Comparison of ENCODE assay signal across 17 mouse cellular contexts in the genomic region with DNA sequence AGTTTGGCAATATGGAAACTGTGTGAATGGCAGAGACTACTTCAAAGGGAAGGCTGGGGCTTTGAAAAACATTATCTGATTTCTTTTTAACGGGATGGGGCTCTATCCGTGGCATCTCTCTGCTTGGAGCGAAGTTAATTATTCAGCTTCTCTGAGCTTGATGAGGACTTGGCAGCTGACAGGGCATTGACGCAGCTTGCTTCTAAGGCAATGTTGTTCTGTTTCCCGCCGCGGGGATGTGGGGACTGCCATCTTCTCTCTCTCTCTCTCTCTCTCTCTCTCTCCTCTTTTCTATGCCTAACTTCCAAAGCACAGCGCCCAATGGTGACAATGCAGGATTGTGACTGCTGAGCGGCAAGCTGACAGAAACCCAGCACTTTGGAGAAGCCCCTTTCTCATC.
DNase-seq lines count a peak whose midpoint lies in the region; ATAC-seq and TF ChIP-seq lines count a peak whose summit lies in the region.
"Had no signal": no experiment of that assay in that cellular context is flagged by ENCODE, and none has a peak within 500 bp of the region (broad histone marks: within the 10 kb centered on the region; RNA-seq: fewer than 3 reads in every experiment).

No protein-coding gene starts in this region.

- H3K27ac ChIP-seq in hindbrain, embryonic 10.5 days, result peak overlapping the region; percentile 41
- H3K27ac ChIP-seq in hindbrain, embryonic 12.5 days, result no peak overlapping the region; the same call in 1 of the 2 replicates
- 0 out of 2 replicates have a peak overlapping the region, but pooled peaks have one; percentile 29 for H3K27ac ChIP-seq in midbrain, embryonic 10.5 days (replicated peaks)
- no peak overlapping the region for H3K27ac ChIP-seq in midbrain, embryonic 11.5 days (ENCODE audit: low read depth, low read length)
- no peak overlapping the region for H3K27ac ChIP-seq in hindbrain, embryonic 16.5 days (ENCODE audit: low read depth, low read length)
- no peak overlapping the region for H3K27ac ChIP-seq in liver, embryonic 12.5 days
- H3K27ac ChIP-seq: heart, embryonic 15.5 days; midbrain, embryonic 12.5 days; neural tube, embryonic 15.5 days had no signal

- TF ChIP-seq CTCF in lung, adult 2 months (IDR thresholded peaks at IDR 0.05; ENCODE audit: insufficient read depth, low read length), result no peak

- TF ChIP-seq POLR2A in lung, adult 2 months (IDR thresholded peaks at IDR 0.05; ENCODE audit: borderline replicate concordance, extremely low read depth, low read depth, low read length), result no peak

- no peak overlapping the region for H3K4me3 ChIP-seq in hindbrain, embryonic 10.5 days
- H3K4me3 ChIP-seq in hindbrain, embryonic 12.5 days, result no peak overlapping the region
- no peak overlapping the region for H3K4me3 ChIP-seq in midbrain, embryonic 10.5 days
- H3K4me3 ChIP-seq in midbrain, embryonic 11.5 days (ENCODE audit: low read depth, low read length), result no peak overlapping the region
- H3K4me3 ChIP-seq in hindbrain, embryonic 16.5 days (ENCODE audit: low read length), result no peak overlapping the region
- H3K4me3 ChIP-seq in lung, adult 2 months (replicated peaks; ENCODE audit: extremely low read depth, low read depth, low read length), result no peak overlapping the region
- no peak overlapping the region for H3K4me3 ChIP-seq in liver, embryonic 12.5 days
- H3K4me3 ChIP-seq: heart, embryonic 15.5 days; midbrain, embryonic 12.5 days; neural tube, embryonic 15.5 days had no signal

- no peak overlapping the region for H3K4me2 ChIP-seq in hindbrain, embryonic 12.5 days (replicated peaks)
- H3K4me2 ChIP-seq in midbrain, embryonic 11.5 days, result no peak overlapping the region
- H3K4me2 ChIP-seq in hindbrain, embryonic 16.5 days (ENCODE audit: low read length), result no peak overlapping the region
- no peak overlapping the region for H3K4me2 ChIP-seq in liver, embryonic 12.5 days
- H3K4me2 ChIP-seq: heart, embryonic 15.5 days; midbrain, embryonic 12.5 days; neural tube, embryonic 15.5 days had no signal

- ATAC-seq in hindbrain, embryonic 12.5 days (ENCODE audit: low FRiP score), result no peak
- no peak for ATAC-seq in midbrain, embryonic 11.5 days (ENCODE audit: low FRiP score)
- ATAC-seq in hindbrain, embryonic 16.5 days, result 0 out of 2 replicates have a peak, but pooled peaks have one; percentile 45
- ATAC-seq in liver, embryonic 12.5 days, result no peak

- H3K9me3 ChIP-seq in hindbrain, embryonic 10.5 days, result no peaks in the 10 kb centered on the region
- no peaks in the 10 kb centered on the region for H3K9me3 ChIP-seq in hindbrain, embryonic 12.5 days (replicated peaks)
- no peaks in the 10 kb centered on the region for H3K9me3 ChIP-seq in midbrain, embryonic 10.5 days (replicated peaks)
- no peaks in the 10 kb centered on the region for H3K9me3 ChIP-seq in midbrain, embryonic 11.5 days (ENCODE audit: control insufficient read depth, low read length)
- no peaks in the 10 kb centered on the region for H3K9me3 ChIP-seq in hindbrain, embryonic 16.5 days (ENCODE audit: control insufficient read depth, low read length)
- no peaks in the 10 kb centered on the region for H3K9me3 ChIP-seq in liver, embryonic 12.5 days (replicated peaks)
- H3K9me3 ChIP-seq: heart, embryonic 15.5 days; midbrain, embryonic 12.5 days; neural tube, embryonic 15.5 days had no signal

- no peaks in the 10 kb centered on the region for H3K36me3 ChIP-seq in hindbrain, embryonic 10.5 days
- H3K36me3 ChIP-seq in hindbrain, embryonic 12.5 days, result no peaks in the 10 kb centered on the region
- H3K36me3 ChIP-seq in midbrain, embryonic 10.5 days, result no peaks in the 10 kb centered on the region
- no peaks in the 10 kb centered on the region for H3K36me3 ChIP-seq in midbrain, embryonic 11.5 days (ENCODE audit: control insufficient read depth, insufficient read depth, low read length)
- H3K36me3 ChIP-seq in hindbrain, embryonic 16.5 days (ENCODE audit: control insufficient read depth, insufficient read depth, low read length), result no peaks in the 10 kb centered on the region
- no peaks in the 10 kb centered on the region for H3K36me3 ChIP-seq in liver, embryonic 12.5 days
- H3K36me3 ChIP-seq: G1E; heart, embryonic 15.5 days; midbrain, embryonic 12.5 days; neural tube, embryonic 15.5 days had no signal

- peaks cover 42% of the 10 kb centered on the region for H3K4me1 ChIP-seq in hindbrain, embryonic 10.5 days (replicated peaks)
- peaks cover 23% of the 10 kb centered on the region for H3K4me1 ChIP-seq in hindbrain, embryonic 12.5 days
- H3K4me1 ChIP-seq in midbrain, embryonic 10.5 days, result peaks cover 33% of the 10 kb centered on the region
- H3K4me1 ChIP-seq in midbrain, embryonic 11.5 days (ENCODE audit: control insufficient read depth, insufficient read depth, low read length), result peaks cover 8% of the 10 kb centered on the region
- H3K4me1 ChIP-seq in hindbrain, embryonic 16.5 days (ENCODE audit: control insufficient read depth, insufficient read depth, low read depth, low read length), result peaks cover 3% of the 10 kb centered on the region; the same call in 1 of the 2 replicates
- no peaks in the 10 kb centered on the region for H3K4me1 ChIP-seq in lung, adult 2 months (ENCODE audit: control insufficient read depth, insufficient read depth, low read length)
- H3K4me1 ChIP-seq in liver, embryonic 12.5 days, result peaks cover 11% of the 10 kb centered on the region
- H3K4me1 ChIP-seq: heart, embryonic 15.5 days had no signal

- no peak for DNase-seq in hindbrain, embryonic 10.5 days (ENCODE audit: low spot score)
- DNase-seq in midbrain, embryonic 10.5 days (ENCODE audit: low spot score), result no peak
- no peak for DNase-seq in midbrain, embryonic 11.5 days (ENCODE audit: low spot score, missing footprints)
- no peak for DNase-seq in lung, adult 2 months
- no peak for DNase-seq in embryo, embryonic 10 days (ENCODE audit: low spot score)
- DNase-seq: adrenal gland, postnatal 25 days; cerebellum, adult 11 months; liver; lung, postnatal 14 days; thymus, adult 18-20 months had no signal

- WGBS in hindbrain, embryonic 10.5 days, result 75% methylated on average over 9 of the region's 9 CpGs
- 72% methylated on average over 9 of the region's 9 CpGs for WGBS in hindbrain, embryonic 12.5 days
- WGBS in midbrain, embryonic 10.5 days, result 83% methylated on average over 9 of the region's 9 CpGs
- WGBS in midbrain, embryonic 11.5 days, result 71% methylated on average over 9 of the region's 9 CpGs
- 44% methylated on average over 9 of the region's 9 CpGs for WGBS in hindbrain, embryonic 16.5 days
- 81% methylated on average over 9 of the region's 9 CpGs for WGBS in lung, adult 2 months
- 76% methylated on average over 9 of the region's 9 CpGs for WGBS in liver, embryonic 12.5 days (ENCODE audit: insufficient replicate concordance)

- no peak overlapping the region for H3K9ac ChIP-seq in hindbrain, embryonic 12.5 days
- H3K9ac ChIP-seq in midbrain, embryonic 11.5 days (ENCODE audit: low read length), result no peak overlapping the region
- H3K9ac ChIP-seq in hindbrain, embryonic 16.5 days (ENCODE audit: low read depth, low read length), result no peak overlapping the region
- H3K9ac ChIP-seq in liver, embryonic 12.5 days, result no peak overlapping the region
- H3K9ac ChIP-seq: heart, embryonic 15.5 days; midbrain, embryonic 12.5 days; neural tube, embryonic 15.5 days had no signal

- H3K27me3 ChIP-seq in hindbrain, embryonic 10.5 days (ENCODE audit: insufficient read depth, poor library complexity, severe bottlenecking), result no peaks in the 10 kb centered on the region
- no peaks in the 10 kb centered on the region for H3K27me3 ChIP-seq in hindbrain, embryonic 12.5 days
- no peaks in the 10 kb centered on the region for H3K27me3 ChIP-seq in midbrain, embryonic 10.5 days (ENCODE audit: low read depth, poor library complexity, severe bottlenecking)
- H3K27me3 ChIP-seq in midbrain, embryonic 11.5 days (ENCODE audit: control insufficient read depth, insufficient read depth, low read length), result no peaks in the 10 kb centered on the region
- no peaks in the 10 kb centered on the region for H3K27me3 ChIP-seq in hindbrain, embryonic 16.5 days (replicated peaks; ENCODE audit: control insufficient read depth, insufficient read depth, low read length)
- H3K27me3 ChIP-seq in liver, embryonic 12.5 days (replicated peaks), result no peaks in the 10 kb centered on the region
- H3K27me3 ChIP-seq: heart, embryonic 15.5 days; midbrain, embryonic 12.5 days; neural tube, embryonic 15.5 days had no signal

Comparison
In these comparisons a context has a peak if more than half of its experiments do, and no peak if none do; other contexts are left out.
1. H3K27ac ChIP-seq: peak in hindbrain, embryonic 10.5 days (single experiment) and midbrain, embryonic 10.5 days (single experiment); none in hindbrain, embryonic 12.5 days (single experiment), midbrain, embryonic 11.5 days (single experiment), hindbrain, embryonic 16.5 days (single experiment) and liver, embryonic 12.5 days (single experiment).